Mouse (Mus musculus): ENCODE data around the gene Epb41l2. TPM values are rescaled to one million over a fixed set of nuclear protein-coding genes. Genes with fewer than 3 reads are reported as not detected.

The Epb41l2 gene
- polyA plus RNA-seq, 1 experiment from 2014 or later = 46.4 TPM

DNA sequence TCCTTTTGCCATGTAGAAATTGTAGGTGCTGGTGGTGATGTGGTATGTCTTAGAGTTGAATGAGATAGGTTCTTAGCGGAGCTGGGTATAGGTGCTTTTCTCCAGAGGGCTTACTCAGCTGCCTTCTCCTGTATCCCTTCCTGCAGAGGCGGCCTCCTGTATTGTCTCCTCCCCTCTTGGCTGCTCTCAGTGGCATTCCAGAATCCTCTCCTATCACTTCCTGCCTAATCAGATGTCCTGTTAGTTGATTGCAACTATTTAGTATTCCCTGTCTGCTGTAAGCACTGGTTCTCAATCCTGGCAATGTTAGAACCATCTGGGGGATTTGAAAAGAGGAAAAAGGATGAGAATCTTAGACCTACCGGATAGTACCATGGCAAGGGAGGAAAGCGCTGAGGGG lies 27.3 kb downstream of the Epb41l2 start:
- 0 out of 2 replicates have a peak, but pooled peaks cover 2% of the 10 kb centered on the region for H3K4me1 ChIP-seq (replicated peaks; ENCODE audit: control insufficient read depth, insufficient read depth, low read length)
- no peak for ATAC-seq (replicated peaks; ENCODE audit: low FRiP score)
- no peak overlapping the region for H3K27ac ChIP-seq (ENCODE audit: low read depth, low read length)
- H3K27me3 ChIP-seq (ENCODE audit: control insufficient read depth, insufficient read depth, low read length) = no peaks in the 10 kb centered on the region
- H3K36me3 ChIP-seq (ENCODE audit: control insufficient read depth, insufficient read depth, low read length) = no peaks in the 10 kb centered on the region
- H3K9ac ChIP-seq (ENCODE audit: low read length) = no peak overlapping the region
- no peak overlapping the region for H3K4me3 ChIP-seq (ENCODE audit: low read depth, low read length)
- no peak for DNase-seq (ENCODE audit: low spot score)
- H3K4me2 ChIP-seq (ENCODE audit: low read depth, low read length, severe bottlenecking) = no peak overlapping the region
- WGBS = 79% methylated on average over 4 of the region's 4 CpGs
- no peaks in the 10 kb centered on the region for H3K9me3 ChIP-seq (ENCODE audit: control insufficient read depth, low read length)

- WGBS = 49% methylated on average over 4 of the region's 4 CpGs
- Histone ChIP-seq H3K4me1 (replicated peaks; ENCODE audit: control insufficient read depth, insufficient read depth, low read length) (0 out of 2 replicates have a peak, but pooled peaks cover 2% of the 10 kb centered on the region), H3K27ac (ENCODE audit: low read depth, low read length) (no peak overlapping the region), H3K9me3 (ENCODE audit: control insufficient read depth, low read length) (no peaks in the 10 kb centered on the region), H3K9ac (ENCODE audit: low read length) (no peak overlapping the region), H3K4me3 (ENCODE audit: low read depth, low read length) (no peak overlapping the region), H3K36me3 (ENCODE audit: control insufficient read depth, insufficient read depth, low read length) (no peaks in the 10 kb centered on the region), H3K4me2 (ENCODE audit: low read depth, low read length, severe bottlenecking) (no peak overlapping the region), H3K27me3 (ENCODE audit: control insufficient read depth, insufficient read depth, low read length) (no peaks in the 10 kb centered on the region)
- no peak for DNase-seq (ENCODE audit: low spot score)
- no peak for ATAC-seq (replicated peaks; ENCODE audit: low FRiP score)
These were observed 27.7 kb downstream of the Epb41l2 start for GRCm38 (mm10) chr10:25387268-25387667.

DNA sequence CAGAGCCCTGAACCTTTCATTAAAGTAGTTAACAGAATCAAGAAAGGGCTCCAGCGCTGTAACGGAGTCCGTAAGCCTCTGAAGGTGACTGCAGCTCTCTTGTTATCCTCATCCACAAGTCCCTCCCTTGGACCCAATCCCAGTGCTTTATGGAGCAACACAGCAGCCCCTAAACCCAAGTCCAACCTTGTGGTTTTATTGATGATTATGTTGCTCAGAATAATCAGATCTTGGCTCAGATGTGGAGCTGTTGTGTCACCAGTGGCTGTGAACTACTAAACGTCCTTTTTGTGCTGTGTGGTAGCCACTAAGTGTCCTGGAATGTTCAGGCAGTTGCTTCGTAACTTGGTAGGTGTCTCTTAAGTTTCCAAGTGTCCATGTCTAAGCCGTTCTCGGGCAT lies 33.2 kb downstream of the Epb41l2 start:
- no peak overlapping the region for H3K9ac ChIP-seq (ENCODE audit: low read length)
- no peaks in the 10 kb centered on the region for H3K36me3 ChIP-seq (ENCODE audit: control insufficient read depth, insufficient read depth, low read length)
- H3K9me3 ChIP-seq (ENCODE audit: control insufficient read depth, low read length) = no peaks in the 10 kb centered on the region
- H3K4me1 ChIP-seq (replicated peaks; ENCODE audit: control insufficient read depth, insufficient read depth, low read length) = no peaks in the 10 kb centered on the region
- no peak for DNase-seq (ENCODE audit: low spot score)
- H3K27ac ChIP-seq (ENCODE audit: low read depth, low read length) = no peak overlapping the region
- no peak for ATAC-seq (replicated peaks; ENCODE audit: low FRiP score)
- H3K4me3 ChIP-seq (ENCODE audit: low read depth, low read length) = no peak overlapping the region
- no peak overlapping the region for H3K4me2 ChIP-seq (ENCODE audit: low read depth, low read length, severe bottlenecking)
- 89% methylated on average over 7 of the region's 7 CpGs for WGBS
- H3K27me3 ChIP-seq (ENCODE audit: control insufficient read depth, insufficient read depth, low read length) = no peaks in the 10 kb centered on the region

DNA sequence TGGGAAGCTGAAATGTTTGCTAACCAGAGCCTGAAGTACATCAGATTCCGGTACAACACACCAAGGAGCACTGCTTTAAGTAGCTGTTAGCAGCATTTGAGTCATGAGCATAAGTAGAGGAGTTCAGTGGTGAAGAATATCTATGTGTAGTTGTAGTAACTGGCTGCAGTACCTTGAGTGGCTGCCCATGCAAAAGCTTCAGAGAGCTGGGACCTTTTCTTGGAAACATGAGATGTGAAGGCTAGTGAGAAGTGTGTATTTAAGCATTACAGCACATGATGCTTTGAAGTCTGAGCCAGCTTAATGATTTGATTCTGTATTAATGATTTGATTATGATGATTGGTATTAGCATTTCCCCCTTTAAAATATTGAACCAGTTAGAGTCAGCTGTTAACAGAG lies 34.1 kb downstream of the Epb41l2 start:
- no peaks in the 10 kb centered on the region for H3K27me3 ChIP-seq (ENCODE audit: control insufficient read depth, insufficient read depth, low read length)
- DNase-seq (ENCODE audit: low spot score) (no peak), ATAC-seq (replicated peaks; ENCODE audit: low FRiP score) (no peak)
- no peaks in the 10 kb centered on the region for H3K9me3 ChIP-seq (ENCODE audit: control insufficient read depth, low read length)
- no peak overlapping the region for H3K4me3 ChIP-seq (ENCODE audit: low read depth, low read length)
- H3K27ac ChIP-seq (ENCODE audit: low read depth, low read length) = no peak overlapping the region
- WGBS = 95% methylated on average over 1 of the region's 1 CpGs
- H3K9ac ChIP-seq (ENCODE audit: low read length) = no peak overlapping the region
- no peaks in the 10 kb centered on the region for H3K36me3 ChIP-seq (ENCODE audit: control insufficient read depth, insufficient read depth, low read length)
- no peaks in the 10 kb centered on the region; the same call in 1 of the 2 replicates for H3K4me1 ChIP-seq (replicated peaks; ENCODE audit: control insufficient read depth, insufficient read depth, low read length)
- no peak overlapping the region for H3K4me2 ChIP-seq (ENCODE audit: low read depth, low read length, severe bottlenecking)

DNA sequence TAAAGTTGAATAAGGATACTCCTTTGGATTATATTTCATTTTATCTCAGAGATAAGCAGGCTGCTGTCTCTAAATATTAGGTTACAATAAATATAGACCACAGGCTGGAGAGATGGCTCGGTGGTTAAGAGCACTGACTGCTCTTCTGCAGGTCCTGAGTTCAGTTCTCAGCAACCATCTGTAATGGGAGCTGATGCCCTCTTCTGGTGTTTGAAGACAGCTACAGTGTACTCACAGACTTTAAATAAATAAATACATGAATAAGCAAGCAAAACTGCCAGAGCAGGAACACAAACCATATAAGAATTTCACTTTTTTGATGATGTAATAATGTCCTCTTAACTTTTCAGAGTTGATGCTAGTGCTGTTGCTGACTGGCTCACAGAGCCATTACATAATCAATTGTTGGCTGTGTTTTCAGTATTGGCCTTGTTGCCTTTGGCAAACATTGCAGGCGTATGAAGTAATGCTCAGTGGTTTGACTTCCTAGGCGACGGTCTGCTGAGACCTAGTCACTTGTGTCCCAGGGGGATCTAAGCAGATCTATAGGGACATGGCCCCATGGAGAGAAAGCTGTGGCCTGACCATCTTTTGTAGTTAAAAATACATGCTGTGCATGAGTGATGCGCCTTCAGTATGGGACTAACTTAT lies 35.8 kb downstream of the Epb41l2 start:
- H3K9me3 ChIP-seq (ENCODE audit: control insufficient read depth, low read length) = no peaks in the 10 kb centered on the region
- H3K4me1 ChIP-seq (replicated peaks; ENCODE audit: control insufficient read depth, insufficient read depth, low read length) = no peaks in the 10 kb centered on the region; the same call in 1 of the 2 replicates
- H3K27ac ChIP-seq (ENCODE audit: low read depth, low read length) = no peak overlapping the region
- no peak overlapping the region for H3K4me3 ChIP-seq (ENCODE audit: low read depth, low read length)
- H3K36me3 ChIP-seq (ENCODE audit: control insufficient read depth, insufficient read depth, low read length) = no peaks in the 10 kb centered on the region
- no peak overlapping the region for H3K4me2 ChIP-seq (ENCODE audit: low read depth, low read length, severe bottlenecking)
- DNase-seq (ENCODE audit: low spot score) = no peak
- no peak for ATAC-seq (replicated peaks; ENCODE audit: low FRiP score)
- H3K27me3 ChIP-seq (ENCODE audit: control insufficient read depth, insufficient read depth, low read length) = no peaks in the 10 kb centered on the region
- H3K9ac ChIP-seq (ENCODE audit: low read length) = no peak overlapping the region
- 89% methylated on average over 5 of the region's 5 CpGs for WGBS

- Histone ChIP-seq H3K4me1 (replicated peaks; ENCODE audit: control insufficient read depth, insufficient read depth, low read length) (no peaks in the 10 kb centered on the region; the same call in 1 of the 2 replicates), H3K27ac (ENCODE audit: low read depth, low read length) (no peak overlapping the region), H3K4me3 (ENCODE audit: low read depth, low read length) (no peak overlapping the region), H3K4me2 (ENCODE audit: low read depth, low read length, severe bottlenecking) (no peak overlapping the region), H3K9me3 (ENCODE audit: control insufficient read depth, low read length) (no peaks in the 10 kb centered on the region), H3K27me3 (ENCODE audit: control insufficient read depth, insufficient read depth, low read length) (no peaks in the 10 kb centered on the region), H3K36me3 (ENCODE audit: control insufficient read depth, insufficient read depth, low read length) (no peaks in the 10 kb centered on the region), H3K9ac (ENCODE audit: low read length) (no peak overlapping the region)
- DNase-seq (ENCODE audit: low spot score) (no peak), ATAC-seq (replicated peaks; ENCODE audit: low FRiP score) (no peak)
- WGBS = 82% methylated on average over 3 of the region's 3 CpGs
These were observed 37.3 kb downstream of the Epb41l2 start for GRCm38 (mm10) chr10:25396859-25397258.

- Histone ChIP-seq H3K4me3 (ENCODE audit: low read depth, low read length) (no peak overlapping the region), H3K36me3 (ENCODE audit: control insufficient read depth, insufficient read depth, low read length) (no peaks in the 10 kb centered on the region), H3K9ac (ENCODE audit: low read length) (no peak overlapping the region), H3K27ac (ENCODE audit: low read depth, low read length) (no peak overlapping the region), H3K4me1 (replicated peaks; ENCODE audit: control insufficient read depth, insufficient read depth, low read length) (no peaks in the 10 kb centered on the region; the same call in 1 of the 2 replicates), H3K9me3 (ENCODE audit: control insufficient read depth, low read length) (no peaks in the 10 kb centered on the region), H3K27me3 (ENCODE audit: control insufficient read depth, insufficient read depth, low read length) (no peaks in the 10 kb centered on the region), H3K4me2 (ENCODE audit: low read depth, low read length, severe bottlenecking) (no peak overlapping the region)
- 65% methylated on average over 14 of the region's 14 CpGs for WGBS
- DNase-seq (ENCODE audit: low spot score) (no peak), ATAC-seq (replicated peaks; ENCODE audit: low FRiP score) (no peak)
These were observed 38.4 kb downstream of the Epb41l2 start for GRCm38 (mm10) chr10:25397767-25398690.

DNA sequence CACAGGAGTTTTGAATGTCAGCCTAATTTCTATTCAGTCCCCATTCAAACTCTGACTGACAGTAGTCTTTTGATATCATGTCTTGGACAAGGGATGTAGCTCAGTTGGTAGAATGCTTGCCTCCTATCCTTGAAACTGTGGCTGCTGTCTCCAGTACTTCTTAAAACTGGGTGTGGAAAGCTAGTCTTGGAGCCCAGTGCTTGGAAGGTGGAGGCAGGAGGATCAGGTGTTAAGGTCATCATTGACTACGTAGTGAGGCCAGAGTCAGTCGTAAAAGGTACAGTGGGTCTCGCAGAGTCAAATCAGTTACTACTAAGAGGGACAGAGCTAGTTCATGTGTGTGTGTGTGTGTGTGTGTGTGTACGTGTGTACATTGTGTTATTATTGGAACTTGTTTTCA lies 39.4 kb downstream of the Epb41l2 start:
- Histone ChIP-seq H3K27me3 (ENCODE audit: control insufficient read depth, insufficient read depth, low read length) (no peaks in the 10 kb centered on the region), H3K27ac (ENCODE audit: low read depth, low read length) (no peak overlapping the region), H3K4me3 (ENCODE audit: low read depth, low read length) (no peak overlapping the region), H3K36me3 (ENCODE audit: control insufficient read depth, insufficient read depth, low read length) (no peaks in the 10 kb centered on the region), H3K4me1 (replicated peaks; ENCODE audit: control insufficient read depth, insufficient read depth, low read length) (no peaks in the 10 kb centered on the region; the same call in 1 of the 2 replicates), H3K9ac (ENCODE audit: low read length) (no peak overlapping the region), H3K9me3 (ENCODE audit: control insufficient read depth, low read length) (no peaks in the 10 kb centered on the region), H3K4me2 (ENCODE audit: low read depth, low read length, severe bottlenecking) (no peak overlapping the region)
- ATAC-seq (replicated peaks; ENCODE audit: low FRiP score) = no peak
- DNase-seq (ENCODE audit: low spot score) = no peak
- 92% methylated on average over 4 of the region's 4 CpGs for whole genome bisulfite sequencing

Measured in forebrain, embryonic 11.5 days (tissue).